Mouse (Mus musculus) lung, adult 2 months (tissue): ENCODE results near the gene Brap. TPM values are rescaled to one million over a fixed set of nuclear protein-coding genes. Genes with fewer than 3 reads are reported as not detected.

ENCODE experiments used
- DNase-seq: peaks from one replicate; pipeline ENCODE4 v3.0.0; 2022
- H3K4me1 ChIP-seq: fragments of 200-500 bp; 2 replicates; pipeline ENCODE4 v1.6.1; 2011; ENCODE audit warnings: low read length; ENCODE audit not compliant: control insufficient read depth, insufficient read depth
- H3K4me3 ChIP-seq: fragments of 200-500 bp; replicated peaks from 2 replicates; pipeline ENCODE3; 2011; ENCODE audit warnings: low read depth, mild to moderate bottlenecking, control low read depth, low read length; ENCODE audit errors: extremely low read depth
- CTCF ChIP-seq: fragments of 200-500 bp; IDR thresholded peaks from 2 replicates; pipeline ENCODE4 v1.5.1; 2011; ENCODE audit warnings: mild to moderate bottlenecking, low read length, control low read depth; ENCODE audit not compliant: insufficient read depth
- POLR2A ChIP-seq: fragments of 200-500 bp; IDR thresholded peaks from 2 replicates; pipeline ENCODE4 v1.6.1; 2011; ENCODE audit warnings: low read depth, mild to moderate bottlenecking, control low read depth, low read length, borderline replicate concordance; ENCODE audit errors: extremely low read depth
- WGBS: fragments of 180-500 bp; shearing (Covaris S2); methylation state at CpG from one replicate; pipeline ENCODE4 v1.1.7; 2018; 5-methylcytosine and 5-hydroxymethylcytosine counted together
- polyA plus RNA-seq: library from polyadenylated mRNA; depleted of rRNA; stranded (reverse); fragments of >200 nt; gene quantifications from 2 replicates; pipeline ENCODE4 v1.2.3, GENCODE M21; 2012; rRNA removed

Brap gene
- polyA plus RNA-seq, 1 experiment = 30.6 TPM

GRCm38 (mm10) chr5:121736641-121737040 is 76.3 kb downstream of the Brap start:
- Histone ChIP-seq H3K4me1 (peaks cover 2% of the 10 kb centered on the region), H3K4me3 (no peak overlapping the region)
- no peak for DNase-seq
- WGBS = 90% methylated on average over 3 of the region's 3 CpGs
- TF ChIP-seq POLR2A (no peak), CTCF (no peak)

Other genes starting within 250 kb of the Brap start
- 23.6 and 24.2 TPM in 2 replicates for gene Tmem116, start 208.7 kb upstream of the Brap start, polyA plus RNA-seq
- gene Erp29, start 208.1 kb upstream of the Brap start, polyA plus RNA-seq = 30.3 and 34.0 TPM in 2 replicates
- not detected in 2 replicates for gene Adam1b, start 157.1 kb upstream of the Brap start, polyA plus RNA-seq
- 4.4 and 5.7 TPM in 2 replicates for gene Adam1a, start 115.1 kb upstream of the Brap start, polyA plus RNA-seq
- gene Gm42878, start 115.1 kb upstream of the Brap start, polyA plus RNA-seq = 0.28 TPM in 1 of 2 replicates, not detected in the other
- 20.6 and 36.8 TPM in 2 replicates for gene Mapkapk5, start 114.7 kb upstream of the Brap start, polyA plus RNA-seq
- 1,209 and 1,438 TPM in 2 replicates for gene Aldh2, start 66.7 kb upstream of the Brap start, polyA plus RNA-seq
- 10.1 and 10.3 TPM in 2 replicates for gene Acad12, start 41.6 kb upstream of the Brap start, polyA plus RNA-seq
- 6.1 and 7.0 TPM in 2 replicates for gene Acad10, start within 50 bp of the Brap start, polyA plus RNA-seq
- gene Atxn2, start 50.8 kb downstream of the Brap start, polyA plus RNA-seq = 107 and 108 TPM in 2 replicates
- 58.8 and 106 TPM in 2 replicates for gene Sh2b3, start 177.1 kb downstream of the Brap start, polyA plus RNA-seq
- gene Pheta1, start 188.4 kb downstream of the Brap start, polyA plus RNA-seq = 20.4 and 25.3 TPM in 2 replicates